Mouse (Mus musculus): ENCODE measurements around the gene Egfr. TPM values are rescaled to one million over a fixed set of nuclear protein-coding genes. Genes with fewer than 3 reads are reported as not detected.
A peak's percentile ranks its signal among the peaks of the same experiment; 100 is the strongest.

Gene Egfr
- total RNA-seq (2021), result 10 to 100 TPM; 10.7 to 14.0 TPM
- long read RNA-seq, experiment 1, partial matches to known transcripts, result 1 of 2 reads
- long read RNA-seq, experiment 1, other reads (novel, unspliced or antisense), result 1 of 2 reads
- long read RNA-seq, experiment 2, partial matches to known transcripts, result 1 of 3 reads
- long read RNA-seq, experiment 2, other reads (novel, unspliced or antisense), result 1 of 3 reads

DNA sequence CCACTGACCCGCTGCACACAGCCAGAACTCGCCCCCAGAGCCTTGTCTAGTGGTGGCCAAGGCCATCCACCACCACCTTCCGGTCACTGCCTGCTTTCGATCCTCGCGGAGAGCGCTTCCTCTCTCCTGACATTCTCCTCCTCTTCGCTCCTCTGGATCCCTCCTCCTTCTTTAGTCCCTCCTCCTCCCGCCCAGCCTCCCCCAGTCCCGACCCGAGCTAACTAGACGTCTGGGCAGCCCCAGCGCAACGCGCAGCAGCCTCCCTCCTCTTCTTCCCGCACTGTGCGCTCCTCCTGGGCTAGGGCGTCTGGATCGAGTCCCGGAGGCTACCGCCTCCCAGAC, at the start of gene Egfr:
Egfr (plus strand) TSS at position 197 of the 342 bp plus-strand sequence.
- peak; percentile 87 for DNase-seq (ENCODE audit: low spot score)

DNA sequence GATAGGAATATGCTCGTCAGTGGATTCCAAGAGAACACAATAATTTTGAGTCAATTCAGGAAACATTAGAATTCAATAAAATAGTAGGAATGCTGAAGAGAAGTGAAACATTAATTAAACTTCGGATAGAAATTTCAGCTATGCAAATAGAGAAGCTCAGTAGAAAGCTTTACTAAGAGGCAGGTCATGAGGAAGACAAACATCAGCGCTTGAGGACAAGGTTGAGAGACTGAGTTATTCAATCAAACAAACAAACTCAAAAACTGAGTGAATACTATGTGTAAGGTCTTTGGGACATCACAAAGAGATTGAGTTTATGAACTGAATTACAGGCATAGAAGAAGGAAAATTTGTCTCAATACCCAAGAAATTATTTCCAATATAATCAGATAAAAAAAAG, 48.8 kb upstream of the Egfr start:
- no peak for DNase-seq (ENCODE audit: low spot score)

DNA sequence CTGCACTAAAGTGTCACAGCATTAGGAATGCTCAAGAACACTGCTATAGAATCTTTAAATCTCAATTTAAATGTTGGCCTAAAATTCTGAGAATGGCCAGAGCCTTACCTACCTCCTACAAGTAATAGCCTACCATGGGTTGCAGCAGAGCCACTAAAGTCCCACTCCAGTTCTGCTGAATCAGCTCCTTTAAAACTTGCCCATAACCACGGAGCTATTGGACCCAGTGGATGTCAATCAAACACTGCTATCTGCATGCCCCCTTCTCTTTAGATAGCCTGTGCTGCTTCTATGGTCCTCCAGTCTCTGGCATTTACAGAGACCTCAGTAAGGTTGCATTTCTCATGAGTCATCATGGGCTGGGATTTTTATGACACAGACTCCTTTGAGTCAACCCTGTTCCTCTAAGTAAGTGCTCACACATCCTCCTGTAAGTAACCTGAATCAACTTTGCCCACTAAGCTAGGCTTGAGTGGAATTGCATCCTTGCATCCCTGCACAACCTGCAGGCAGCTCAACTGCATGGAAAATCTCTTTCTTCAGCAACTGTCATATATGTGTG, 16.8 kb upstream of the Egfr start:
- DNase-seq (ENCODE audit: low spot score), result no peak

DNA sequence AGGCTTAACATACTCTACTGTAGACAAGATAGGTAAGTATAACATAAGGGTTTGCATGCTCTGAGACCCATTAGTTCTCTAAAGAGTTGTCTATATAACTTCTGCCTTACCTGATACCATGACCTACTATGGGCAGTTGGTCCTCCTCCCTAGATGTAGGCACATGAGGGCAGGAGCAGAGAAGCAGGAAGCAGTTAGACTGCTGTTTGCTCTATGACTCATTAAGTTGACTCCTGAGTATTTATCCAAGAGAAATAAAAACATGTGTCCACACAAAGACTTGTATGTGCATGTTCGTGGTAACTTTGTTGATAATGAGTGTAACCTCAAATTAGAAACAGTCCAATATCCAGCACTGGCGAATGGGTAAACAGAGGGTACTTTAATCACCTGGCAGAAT, 14.7 kb upstream of the Egfr start:
- DNase-seq (ENCODE audit: low spot score), result no peak

DNA sequence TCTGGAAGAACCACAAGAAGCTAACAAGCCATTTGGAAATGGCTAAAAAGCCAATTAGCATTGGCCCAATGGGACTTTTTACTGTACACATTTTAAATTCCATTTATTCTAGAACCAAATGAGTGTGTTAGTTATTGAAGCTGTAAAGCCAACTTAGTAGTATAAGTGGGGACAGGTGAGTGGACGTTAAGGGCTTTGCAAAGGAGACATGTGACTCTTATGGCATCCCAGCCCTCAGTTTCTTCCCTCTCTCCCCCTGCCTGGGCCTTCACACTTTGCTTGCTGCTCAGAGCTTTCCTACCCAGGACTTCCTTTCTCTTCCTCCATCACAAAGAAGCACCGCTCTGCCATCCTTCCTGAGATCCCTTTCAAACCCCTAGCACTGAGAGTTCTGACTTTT, 13.3 kb upstream of the Egfr start:
- no peak for DNase-seq (ENCODE audit: low spot score)

DNA sequence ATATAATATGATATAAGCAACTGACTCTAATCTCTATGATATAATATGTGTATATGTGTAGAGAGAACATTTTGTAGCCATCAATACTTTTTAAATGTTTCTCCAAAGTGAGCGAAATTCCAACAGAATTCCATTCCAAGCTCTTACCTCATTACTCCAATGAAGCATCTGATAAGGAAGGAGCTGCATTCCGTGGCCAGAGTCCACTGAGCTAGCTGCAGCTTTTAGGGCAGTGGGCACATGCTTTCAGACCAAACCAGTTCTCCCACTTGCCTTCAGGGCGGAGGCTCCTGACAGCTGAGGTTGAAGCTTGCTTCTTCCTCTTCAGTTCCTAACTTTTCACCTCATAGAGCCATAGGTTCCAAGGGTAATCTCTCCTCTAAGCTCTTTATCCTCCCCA, 12.8 kb upstream of the Egfr start:
- DNase-seq (ENCODE audit: low spot score), result no peak

GRCm38 (mm10) chr11:16740691-16741611, 11.1 kb upstream of the Egfr start:
- DNase-seq (ENCODE audit: low spot score), result no peak

DNA sequence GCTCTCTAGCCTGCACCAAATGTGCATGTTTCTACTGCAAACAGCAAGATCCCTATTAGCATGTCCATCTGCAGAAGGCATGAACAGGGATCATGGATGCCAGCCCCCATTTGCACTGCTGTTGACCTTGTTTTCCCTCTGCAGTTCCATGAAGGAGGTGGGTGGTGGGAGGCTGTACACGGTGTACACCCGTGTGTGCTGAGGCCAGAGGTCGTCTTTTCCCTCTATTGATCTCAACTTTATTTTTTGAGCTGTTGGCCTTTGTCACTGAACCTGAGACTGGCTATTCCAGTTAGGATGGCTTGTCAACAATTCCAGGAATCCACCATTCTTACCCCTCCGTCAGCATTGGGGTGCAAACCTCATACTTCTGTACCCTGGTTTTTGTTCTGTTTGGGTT, 9.8 kb upstream of the Egfr start:
- DNase-seq (ENCODE audit: low spot score), result no peak

DNA sequence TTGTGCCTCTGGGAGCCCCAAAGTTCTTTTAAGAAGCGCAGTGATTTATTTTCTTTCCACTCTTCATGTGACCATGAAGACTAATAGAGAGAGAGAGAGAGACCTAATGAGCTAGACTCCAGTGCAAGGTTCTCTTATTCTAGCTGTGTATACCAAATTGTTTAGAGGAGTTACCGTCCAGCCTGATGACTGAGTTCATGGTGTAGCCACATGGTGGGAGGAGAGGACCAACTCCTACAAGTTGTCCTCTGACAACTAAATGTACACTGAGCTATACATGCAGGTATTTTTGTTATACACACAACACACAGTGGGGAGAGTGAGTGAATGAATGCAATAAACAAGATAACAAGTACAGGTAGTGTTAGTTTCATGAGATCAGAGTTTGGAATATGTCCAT, 9.2 kb upstream of the Egfr start:
- DNase-seq (ENCODE audit: low spot score), result no peak

DNA sequence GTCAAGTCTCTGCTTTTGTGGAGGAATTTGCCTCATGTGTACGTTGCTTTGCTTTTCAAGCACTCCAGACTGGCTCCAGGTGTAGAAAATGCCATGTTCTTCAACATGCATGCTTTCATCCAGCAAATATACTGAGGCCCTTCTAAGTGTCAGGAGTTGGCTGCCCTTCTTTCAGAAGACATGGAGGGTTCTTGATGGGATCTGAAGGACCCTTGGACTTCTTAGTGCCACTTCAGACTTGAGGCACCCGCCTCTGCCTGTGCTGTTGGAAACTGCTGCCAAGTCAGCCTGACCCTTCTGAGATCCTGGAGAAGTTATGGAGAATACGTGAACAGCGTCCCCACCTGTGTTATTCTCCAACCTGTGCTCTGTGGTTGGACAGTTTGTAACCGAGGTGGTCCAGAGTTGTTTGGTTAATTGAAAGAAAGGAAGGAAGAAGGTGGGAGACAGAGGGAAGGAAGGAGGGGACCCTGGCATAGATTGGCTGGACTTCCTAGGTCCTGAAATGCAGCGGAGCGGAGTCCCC, 483 bp upstream of the Egfr start:
- DNase-seq (ENCODE audit: low spot score), result no peak

DNA sequence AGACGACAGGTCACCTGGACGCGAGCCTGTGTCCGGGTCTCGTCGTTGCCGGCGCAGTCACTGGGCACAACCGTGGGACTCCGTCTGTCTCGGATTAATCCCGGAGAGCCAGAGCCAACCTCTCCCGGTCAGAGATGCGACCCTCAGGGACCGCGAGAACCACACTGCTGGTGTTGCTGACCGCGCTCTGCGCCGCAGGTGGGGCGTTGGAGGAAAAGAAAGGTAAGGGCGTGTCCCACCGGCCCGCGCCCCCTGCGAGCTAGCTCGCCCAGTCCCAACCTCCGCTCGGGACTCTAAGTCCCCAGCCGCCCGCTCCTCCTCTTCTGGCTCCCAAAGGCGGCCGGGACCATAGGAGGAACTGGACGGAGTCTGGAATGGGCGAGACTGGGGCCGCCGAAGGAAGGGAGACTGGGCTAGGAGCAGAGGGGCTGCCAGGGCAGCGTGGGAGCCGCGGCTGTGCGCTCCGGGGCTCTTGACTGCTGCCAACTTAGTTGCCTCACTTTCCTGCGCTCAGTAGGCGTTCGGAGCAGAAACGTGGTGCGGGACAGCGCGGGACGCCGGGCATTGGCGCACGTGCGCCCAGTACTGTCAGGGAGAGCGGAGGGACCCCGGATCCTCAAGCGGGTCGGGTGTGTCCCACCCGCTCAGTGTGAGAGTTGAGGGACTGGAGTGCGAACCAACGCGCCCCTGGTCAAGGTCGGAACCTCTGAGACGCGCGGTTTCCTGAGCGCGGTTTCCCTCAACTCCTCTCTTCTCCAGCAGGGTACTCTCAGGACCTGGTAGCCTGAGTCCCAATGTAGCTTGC, 548 bp downstream of the Egfr start:
- peak; percentile 24 for DNase-seq (ENCODE audit: low spot score)

GRCm38 (mm10) chr11:16753154-16754040, 1.4 kb downstream of the Egfr start:
- peak; percentile 26 for DNase-seq (ENCODE audit: low spot score)

- no peak for DNase-seq (ENCODE audit: low spot score)
These were observed 7.9 kb downstream of the Egfr start for GRCm38 (mm10) chr11:16759930-16760329.

DNA sequence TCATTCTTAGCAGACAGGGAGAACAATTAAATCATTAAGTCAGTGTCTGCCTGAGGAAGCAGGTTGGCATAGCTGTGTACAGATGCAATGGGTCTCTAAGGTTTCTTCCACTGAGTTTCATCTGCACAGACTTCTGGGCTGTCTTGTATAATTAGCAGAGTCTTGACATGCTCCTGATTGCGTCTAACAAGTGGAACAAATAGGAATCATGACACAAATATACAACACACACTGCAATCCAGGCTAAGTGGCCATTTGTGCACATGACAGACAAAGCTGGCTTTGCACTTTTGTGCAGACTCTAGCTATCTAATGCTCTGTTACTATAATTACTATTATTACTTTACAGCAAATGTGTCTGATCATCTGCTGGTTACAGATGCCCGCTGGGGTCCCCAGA, 9.2 kb downstream of the Egfr start:
- no peak for DNase-seq (ENCODE audit: low spot score)

- DNase-seq (ENCODE audit: low spot score), result no peak
These were observed 14.2 kb downstream of the Egfr start for GRCm38 (mm10) chr11:16766038-16766815.

- DNase-seq (ENCODE audit: low spot score), result no peak
These were observed 16.0 kb downstream of the Egfr start for GRCm38 (mm10) chr11:16767984-16768383.

- DNase-seq (ENCODE audit: low spot score), result no peak
These were observed 17.3 kb downstream of the Egfr start for GRCm38 (mm10) chr11:16769276-16769675.

GRCm38 (mm10) chr11:16769709-16770303, 17.8 kb downstream of the Egfr start:
- no peak for DNase-seq (ENCODE audit: low spot score)

- DNase-seq (ENCODE audit: low spot score), result peak; percentile 56
These were observed 19.0 kb downstream of the Egfr start for GRCm38 (mm10) chr11:16770966-16771365.
